Mouse (Mus musculus) lung, embryonic 16.5 days (tissue): Measurements from ENCODE around the gene Crlf1. TPM values are rescaled to one million over a fixed set of nuclear protein-coding genes. Genes with fewer than 3 reads are reported as not detected.

Experiments used
- ATAC-seq: fragments of 200-750 bp; cut with Nextera tagmentation; 2 replicates; pipeline ENCODE4 v1.8.0; 2017; ENCODE audit warnings: low read depth, mild to moderate bottlenecking, moderate library complexity
- H3K27ac ChIP-seq: fragments of 300-500 bp; sonication (generic); 2 replicates; pipeline ENCODE4 v1.5.1; 2014; ENCODE audit warnings: mild to moderate bottlenecking, control low read depth, low read length
- H3K27me3 ChIP-seq: fragments of 300-500 bp; sonication (generic); 2 replicates; pipeline ENCODE4 v1.6.1; 2014; ENCODE audit warnings: low read depth, low read length, mixed read lengths; ENCODE audit not compliant: control insufficient read depth, insufficient read depth
- H3K36me3 ChIP-seq: fragments of 300-500 bp; sonication (generic); 2 replicates; pipeline ENCODE4 v1.6.1; 2014; ENCODE audit warnings: low read length; ENCODE audit not compliant: control insufficient read depth, insufficient read depth
- H3K4me1 ChIP-seq: fragments of 300-500 bp; sonication (generic); replicated peaks from 2 replicates; pipeline ENCODE4 v1.6.1; 2014; ENCODE audit warnings: low read length, mixed read lengths; ENCODE audit not compliant: control insufficient read depth, insufficient read depth
- H3K4me2 ChIP-seq: fragments of 300-500 bp; sonication (generic); 2 replicates; pipeline ENCODE4 v1.6.1; 2014; ENCODE audit warnings: low read depth, low read length, control low read depth
- H3K4me3 ChIP-seq: fragments of 300-500 bp; sonication (generic); 2 replicates; pipeline ENCODE4 v1.5.1; 2014; ENCODE audit warnings: mild to moderate bottlenecking, low read length, control low read depth
- H3K9ac ChIP-seq: fragments of 300-500 bp; sonication (generic); 2 replicates; pipeline ENCODE4 v1.6.1; 2014; ENCODE audit warnings: low read length, control low read depth
- H3K9me3 ChIP-seq: fragments of 300-500 bp; sonication (generic); 2 replicates; pipeline ENCODE4 v1.6.1; 2016; ENCODE audit warnings: low read length; ENCODE audit not compliant: control insufficient read depth
- WGBS: fragments of 180-500 bp; shearing (Covaris S2); extraction: QIAGEN DNeasy Blood & Tissue Kit; methylation state at CpG from one replicate; pipeline ENCODE4 v1.1.7; 2014; 5-methylcytosine and 5-hydroxymethylcytosine counted together
- polyA plus RNA-seq: library from polyadenylated mRNA; unstranded; fragments of >200 nt; fragmentation: Nextera tagmentation; extraction: Ambion mirVana; gene quantifications from 2 replicates; pipeline ENCODE4 v1.2.1, GENCODE M21; 2015

Crlf1 gene
- polyA plus RNA-seq, 1 experiment from 2014 or later: 169 TPM

DNA sequence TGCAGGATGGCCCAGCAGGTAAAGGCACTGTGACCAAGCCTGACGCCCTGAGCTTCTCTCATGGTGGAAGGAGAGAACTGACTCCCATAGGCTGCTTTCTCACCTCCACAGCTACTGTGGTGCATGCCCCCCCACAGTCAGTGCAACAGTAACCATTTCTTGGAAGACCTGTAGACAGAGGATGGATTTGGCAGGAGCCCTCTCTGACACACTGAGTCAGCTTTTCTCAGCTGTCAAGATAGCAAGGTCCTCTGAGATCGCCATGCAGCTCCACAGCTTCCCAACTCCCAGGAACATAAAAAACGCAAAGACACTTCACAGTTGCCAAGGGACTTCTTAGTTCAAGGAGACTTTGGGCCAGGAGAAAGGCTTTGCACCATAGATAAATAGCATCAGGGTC lies 34.5 kb upstream of the Crlf1 start:
- H3K9ac ChIP-seq: no peak overlapping the region
- H3K27ac ChIP-seq: no peak overlapping the region
- 0 out of 2 replicates have a peak, but pooled peaks cover 2% of the 10 kb centered on the region for H3K36me3 ChIP-seq
- no peaks in the 10 kb centered on the region for H3K27me3 ChIP-seq
- no peaks in the 10 kb centered on the region for H3K9me3 ChIP-seq
- no peak overlapping the region for H3K4me3 ChIP-seq
- 80% methylated on average over 3 of the region's 3 CpGs for WGBS
- ATAC-seq: no peak
- H3K4me2 ChIP-seq: no peak overlapping the region
- H3K4me1 ChIP-seq: 0 out of 2 replicates have a peak, but pooled peaks cover 3% of the 10 kb centered on the region

DNA sequence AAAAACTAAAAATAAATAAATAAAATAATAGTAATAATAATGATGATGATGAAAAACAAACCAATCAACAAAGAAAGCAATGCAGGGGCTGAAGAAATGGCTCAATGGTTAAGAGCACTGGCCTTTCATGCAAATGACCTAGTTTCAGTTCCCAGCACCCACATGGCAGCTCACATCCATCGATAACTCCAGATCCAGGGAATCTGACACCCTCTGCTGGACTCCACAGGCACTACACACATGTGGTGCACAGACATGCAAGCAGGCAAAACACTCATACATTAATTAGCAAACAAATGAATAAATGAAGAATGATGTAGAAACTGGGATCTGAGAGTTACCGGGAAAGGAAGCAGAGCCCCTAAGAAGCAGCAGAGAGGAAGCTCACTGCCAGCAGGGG lies 33.3 kb upstream of the Crlf1 start:
- ATAC-seq: no peak

DNA sequence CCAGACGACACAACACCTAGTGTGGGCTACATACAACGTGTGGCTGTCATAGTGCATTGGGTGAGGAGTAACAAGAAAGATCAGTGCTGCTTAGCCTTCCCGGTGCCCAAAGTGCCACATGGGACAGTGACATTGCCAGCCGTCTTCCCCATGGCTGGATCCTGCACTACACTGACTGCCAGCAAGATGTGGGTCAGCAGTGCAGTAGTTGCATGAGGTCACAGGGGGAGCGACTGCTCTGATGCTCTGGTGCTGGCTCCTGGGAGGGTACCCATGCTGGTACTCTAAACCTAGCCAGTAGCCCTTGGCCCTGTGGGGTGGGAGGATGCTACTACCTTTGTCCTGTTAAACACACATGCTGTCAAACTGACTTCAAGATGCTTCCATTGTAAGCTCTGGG lies 32.8 kb upstream of the Crlf1 start:
- Histone ChIP-seq H3K4me1 (0 out of 2 replicates have a peak, but pooled peaks cover 5% of the 10 kb centered on the region), H3K9me3 (no peaks in the 10 kb centered on the region), H3K9ac (no peak overlapping the region), H3K4me3 (no peak overlapping the region), H3K27ac (no peak overlapping the region), H3K36me3 (0 out of 2 replicates have a peak, but pooled peaks cover 2% of the 10 kb centered on the region), H3K4me2 (no peak overlapping the region), H3K27me3 (no peaks in the 10 kb centered on the region)
- WGBS: 79% methylated on average over 5 of the region's 5 CpGs
- ATAC-seq: no peak

More for the DNA sequence above, 33.3 kb upstream of the Crlf1 start:
- no peak overlapping the region for H3K9ac ChIP-seq
- no peak overlapping the region for H3K4me3 ChIP-seq
- H3K9me3 ChIP-seq: no peaks in the 10 kb centered on the region
- H3K27ac ChIP-seq: no peak overlapping the region
- 0 out of 2 replicates have a peak, but pooled peaks cover 5% of the 10 kb centered on the region for H3K4me1 ChIP-seq
- H3K4me2 ChIP-seq: no peak overlapping the region
- 95% methylated on average over 2 of the region's 2 CpGs for WGBS
- H3K27me3 ChIP-seq: no peaks in the 10 kb centered on the region
- H3K36me3 ChIP-seq: 0 out of 2 replicates have a peak, but pooled peaks cover 2% of the 10 kb centered on the region

DNA sequence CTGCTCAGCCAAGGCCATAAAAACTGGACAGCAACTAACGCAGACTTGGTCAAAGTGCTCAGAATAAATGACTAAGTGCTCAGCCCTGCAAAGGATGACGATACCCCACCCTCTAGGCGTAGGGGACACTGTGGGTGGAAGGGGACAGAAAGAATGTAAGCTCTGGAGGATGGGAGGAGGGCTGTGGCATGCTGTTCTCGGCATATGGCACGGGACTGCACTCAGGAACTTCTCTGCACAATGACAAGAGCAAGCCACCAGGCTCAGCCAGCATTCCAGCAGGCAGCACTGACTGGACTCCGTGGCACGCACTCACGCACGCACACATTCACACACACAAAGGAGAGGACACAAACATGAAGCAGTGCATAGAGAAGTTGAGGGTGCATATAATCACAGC lies 32.4 kb upstream of the Crlf1 start:
- H3K36me3 ChIP-seq: peaks cover 2% of the 10 kb centered on the region; the same call in 1 of the 2 replicates
- 0 out of 2 replicates have a peak, but pooled peaks cover 5% of the 10 kb centered on the region for H3K4me1 ChIP-seq
- H3K4me2 ChIP-seq: no peak overlapping the region
- no peak overlapping the region for H3K9ac ChIP-seq
- no peak overlapping the region for H3K4me3 ChIP-seq
- no peak for ATAC-seq
- WGBS: 72% methylated on average over 9 of the region's 9 CpGs
- no peaks in the 10 kb centered on the region for H3K9me3 ChIP-seq
- H3K27ac ChIP-seq: no peak overlapping the region
- no peaks in the 10 kb centered on the region for H3K27me3 ChIP-seq

DNA sequence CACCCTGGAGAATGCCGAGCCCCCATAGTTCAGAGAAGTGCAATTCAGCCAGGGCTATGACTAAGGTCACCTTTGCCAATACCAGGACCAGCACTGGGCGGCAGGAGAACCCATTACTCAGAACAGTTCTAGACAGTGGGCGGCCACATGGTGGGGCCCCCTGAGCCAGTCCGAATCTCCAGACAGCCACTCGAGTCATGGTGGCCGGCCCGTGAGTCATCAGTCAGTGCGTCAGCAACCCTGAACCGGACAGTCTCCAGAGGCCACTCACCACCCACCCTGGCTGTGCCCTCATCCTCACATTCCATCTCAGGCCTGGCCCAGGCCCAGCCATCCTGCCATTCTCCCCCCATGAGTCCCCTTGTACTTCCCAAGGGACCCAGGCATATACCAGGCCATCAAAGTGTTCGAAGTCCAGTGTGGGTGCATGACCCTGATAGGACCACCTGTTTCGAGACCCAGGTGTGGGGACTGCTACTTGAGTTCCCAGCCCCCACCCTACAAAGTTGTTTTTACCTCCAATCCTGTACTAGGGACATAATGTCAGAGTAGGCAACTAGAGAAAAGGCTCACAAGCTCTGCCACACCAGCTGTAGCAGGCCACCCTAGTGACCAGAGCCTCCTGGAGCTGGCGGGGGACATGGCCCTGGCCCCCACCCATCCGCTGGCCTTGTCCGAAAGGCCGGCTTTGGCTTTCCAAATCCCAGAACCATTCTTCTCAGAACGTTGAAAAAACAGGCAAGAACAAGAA lies 31.0 kb upstream of the Crlf1 start:
- H3K9ac ChIP-seq: no peak overlapping the region
- no peaks in the 10 kb centered on the region for H3K27me3 ChIP-seq
- peaks cover 8% of the 10 kb centered on the region; the same call in 1 of the 2 replicates for H3K36me3 ChIP-seq
- no peak overlapping the region for H3K27ac ChIP-seq
- 77% methylated on average over 16 of the region's 16 CpGs for WGBS
- H3K4me2 ChIP-seq: no peak overlapping the region
- ATAC-seq: no peak
- no peak overlapping the region for H3K4me3 ChIP-seq
- no peaks in the 10 kb centered on the region for H3K9me3 ChIP-seq
- H3K4me1 ChIP-seq: peaks cover 6% of the 10 kb centered on the region

DNA sequence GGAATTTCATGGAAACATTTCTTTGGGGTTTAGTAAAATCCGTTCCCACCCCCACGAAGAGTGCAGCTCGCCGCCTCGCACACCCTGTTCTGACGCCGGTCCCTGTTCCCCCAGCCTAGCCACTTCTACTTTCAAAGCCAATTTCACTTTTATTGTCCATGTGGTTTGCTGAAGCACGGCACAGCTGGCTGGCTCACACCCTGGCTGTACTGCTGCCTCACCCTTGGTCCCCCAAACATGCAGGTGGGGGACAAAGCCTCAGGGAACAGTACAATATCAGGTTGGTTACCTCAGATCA lies 30.5 kb upstream of the Crlf1 start:
- Histone ChIP-seq H3K4me1 (peaks cover 9% of the 10 kb centered on the region), H3K36me3 (peaks cover 8% of the 10 kb centered on the region; the same call in 1 of the 2 replicates), H3K9ac (no peak overlapping the region), H3K9me3 (no peaks in the 10 kb centered on the region), H3K4me2 (no peak overlapping the region), H3K27ac (no peak overlapping the region), H3K4me3 (no peak overlapping the region), H3K27me3 (no peaks in the 10 kb centered on the region)
- no peak for ATAC-seq
- WGBS: 92% methylated on average over 8 of the region's 8 CpGs

DNA sequence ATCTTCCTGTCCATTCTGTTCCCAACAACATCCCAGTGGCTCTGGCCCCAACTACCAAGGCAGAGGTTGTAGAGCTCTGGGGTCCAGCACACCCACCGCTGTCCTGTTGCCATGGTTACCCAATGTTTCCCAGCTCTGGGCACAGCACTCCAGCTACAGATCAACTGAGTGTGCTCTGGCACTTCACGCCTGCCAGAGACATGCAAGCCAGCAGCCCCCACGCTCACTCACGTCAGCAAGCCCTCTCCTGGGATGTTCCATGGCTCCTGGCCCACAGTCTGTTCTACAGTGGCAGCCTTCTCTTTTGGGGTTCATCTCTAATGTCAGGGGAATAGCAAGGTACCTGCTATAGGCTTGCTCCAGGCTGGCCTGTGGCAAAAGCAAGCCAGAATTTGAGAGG lies 29.7 kb upstream of the Crlf1 start:
- Histone ChIP-seq H3K36me3 (peaks cover 8% of the 10 kb centered on the region; the same call in 1 of the 2 replicates), H3K27me3 (no peaks in the 10 kb centered on the region), H3K9me3 (no peaks in the 10 kb centered on the region), H3K4me3 (no peak overlapping the region), H3K4me1 (peaks cover 15% of the 10 kb centered on the region), H3K9ac (no peak overlapping the region), H3K4me2 (no peak overlapping the region), H3K27ac (no peak overlapping the region)
- ATAC-seq: no peak
- WGBS: 67% methylated on average over 4 of the region's 4 CpGs

DNA sequence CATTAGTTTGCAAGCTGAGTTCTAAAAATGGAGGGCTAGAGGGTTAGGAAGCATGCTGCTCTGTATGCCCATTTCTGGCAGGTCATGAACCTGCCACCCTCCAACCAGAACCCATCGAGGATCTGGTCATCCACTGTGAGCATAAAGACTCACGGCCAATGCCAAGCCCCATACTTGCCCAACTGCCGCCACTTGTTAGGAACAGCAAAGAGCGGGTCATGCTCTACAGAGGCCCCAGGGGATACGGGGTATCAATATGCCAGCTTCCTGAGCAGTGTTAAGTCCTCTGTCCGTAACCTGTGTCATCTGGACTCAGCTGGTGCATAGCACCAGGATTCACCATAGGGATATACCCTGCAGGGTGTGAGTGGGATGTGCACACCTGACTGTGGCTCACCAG lies 28.8 kb upstream of the Crlf1 start:
- H3K4me1 ChIP-seq: peaks cover 24% of the 10 kb centered on the region
- no peak overlapping the region for H3K9ac ChIP-seq
- WGBS: 89% methylated on average over 6 of the region's 6 CpGs
- no peak overlapping the region for H3K4me2 ChIP-seq
- no peaks in the 10 kb centered on the region for H3K9me3 ChIP-seq
- H3K27ac ChIP-seq: no peak overlapping the region
- H3K4me3 ChIP-seq: no peak overlapping the region
- peaks cover 8% of the 10 kb centered on the region; the same call in 1 of the 2 replicates for H3K36me3 ChIP-seq
- no peak for ATAC-seq
- no peaks in the 10 kb centered on the region for H3K27me3 ChIP-seq

DNA sequence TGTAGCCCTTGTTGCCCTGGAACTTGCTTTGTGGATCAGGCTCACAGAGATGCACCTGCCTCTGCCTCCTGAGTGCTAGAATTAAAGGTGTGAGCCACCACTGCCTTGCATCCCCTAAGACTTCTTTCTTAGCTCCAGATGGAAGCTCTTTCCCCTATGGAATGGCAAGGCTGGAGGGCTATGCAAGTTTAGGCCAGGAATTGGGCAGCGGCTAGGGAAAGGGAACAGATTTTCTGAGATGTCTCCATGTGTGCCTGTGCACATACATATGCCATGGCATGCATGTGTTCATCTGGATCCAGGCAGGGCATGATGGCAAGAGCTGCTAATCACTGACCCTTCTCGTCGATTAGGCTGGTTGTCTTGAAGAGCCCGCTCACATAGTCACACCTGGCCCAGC lies 27.3 kb upstream of the Crlf1 start:
- Histone ChIP-seq H3K27ac (no peak overlapping the region), H3K36me3 (peaks cover 7% of the 10 kb centered on the region; the same call in 1 of the 2 replicates), H3K4me3 (no peak overlapping the region), H3K9ac (no peak overlapping the region), H3K9me3 (no peaks in the 10 kb centered on the region), H3K4me1 (peaks cover 34% of the 10 kb centered on the region), H3K4me2 (no peak overlapping the region), H3K27me3 (no peaks in the 10 kb centered on the region)
- no peak for ATAC-seq
- 98% methylated on average over 4 of the region's 4 CpGs for WGBS
